Comparison of ENCODE assay signal across 8 mouse cellular contexts in genomic region chr19:10402771-10403494, GRCm38 (mm10). TPM values are rescaled to one million over a fixed set of nuclear protein-coding genes. Genes with fewer than 3 reads are reported as not detected.
DNase-seq lines count a peak whose midpoint lies in the region; ATAC-seq and TF ChIP-seq lines count a peak whose summit lies in the region.

No protein-coding gene starts in this region.

- peak; percentile 39; the same call in 1 of the 2 replicates for TF ChIP-seq CTCF in gastrocnemius, adult 2 months (IDR thresholded peaks at IDR 0.05)

- H3K27ac ChIP-seq in gastrocnemius, adult 2 months: no peak overlapping the region

- intact Hi-C loops in gastrocnemius, adult 2 months (cut with DNase I): no loop called here

- DNase-seq in gastrocnemius, adult 2 months: peak; percentile 40
- no peak for DNase-seq in gastrocnemius, adult 8-10 months (ENCODE audit: low spot score in 2 of 2)
- DNase-seq in ES-CJ7 (ENCODE audit: low read depth, low spot score): peak; percentile 86
- peak; percentile 77 to 79 for DNase-seq in cerebellum, adult 18-20 months
- DNase-seq in heart, postnatal 4 days: peak; percentile 82
- peak; percentile 72 to 80 for DNase-seq in layer of hippocampus, adult 8-10 months (ENCODE audit: low spot score in 2 of 2)
- DNase-seq in thymus, postnatal 4 days: peak; percentile 74

- peak; percentile 99 for ATAC-seq in megakaryocyte progenitor cell, adult 5-6 weeks (replicated peaks; ENCODE audit: poor library complexity)

- no peak overlapping the region for H3K4me3 ChIP-seq in gastrocnemius, adult 2 months

RNA-seq across cellular contexts. Expression of gene Syt7, which starts 14.0 kb away (rescaled TPM):
- total RNA-seq in gastrocnemius, adult 2 months (2021): 1 to 10 TPM; 3.1 to 4.0 TPM
- total RNA-seq in gastrocnemius, adult 8-10 months (2022): 1 to 10 TPM; 1.7 to 3.9 (median 2.8) TPM
- total RNA-seq in heart, postnatal 4 days (2021): 10 to 100 TPM; 40.8 to 44.7 TPM
- total RNA-seq in layer of hippocampus, adult 8-10 months (2022): 100 to 1,000 TPM; 241 to 317 (median 281) TPM
- total RNA-seq in megakaryocyte progenitor cell, adult 5-6 weeks (2015): not detected in 2 replicates
- total RNA-seq in megakaryocyte progenitor cell, adult 5-6 weeks (2017): not detected in 2 replicates

RNA-seq across cellular contexts. Expression of gene Lrrc10b, which starts 54.3 kb away (rescaled TPM):
- under 1 TPM; 0.33 TPM for total RNA-seq in gastrocnemius, adult 2 months (2021)
- under 1 TPM in 2 of 4 experiments, not detected in 2; 0.19 to 0.48 TPM for total RNA-seq in gastrocnemius, adult 8-10 months (2022)
- total RNA-seq in heart, postnatal 4 days (2021): 1 to 10 TPM; 3.3 to 4.7 TPM
- total RNA-seq in layer of hippocampus, adult 8-10 months (2022): 10 to 100 TPM; 47.8 to 70.9 (median 54.8) TPM
- total RNA-seq in megakaryocyte progenitor cell, adult 5-6 weeks (2015): not detected in 2 replicates
- total RNA-seq in megakaryocyte progenitor cell, adult 5-6 weeks (2017): not detected in 2 replicates

Comparison
In these comparisons a context has a peak if more than half of its experiments do, and no peak if none do; other contexts are left out.
1. DNase-seq: peak in gastrocnemius, adult 2 months (single experiment), ES-CJ7 (single experiment), cerebellum, adult 18-20 months (2 of 2), heart, postnatal 4 days (single experiment), layer of hippocampus, adult 8-10 months (2 of 2) and thymus, postnatal 4 days (single experiment); none in gastrocnemius, adult 8-10 months (0 of 2).
2. RNA of gene Syt7, which starts 14.0 kb away (total RNA-seq): 241 to 317 TPM in layer of hippocampus, adult 8-10 months and 40.8 to 44.7 TPM in heart, postnatal 4 days; 3.1 to 4.0 TPM in gastrocnemius, adult 2 months, 1.7 to 3.9 TPM in gastrocnemius, adult 8-10 months and not detected in megakaryocyte progenitor cell, adult 5-6 weeks; every median in the first group is over 4 times any median in the second.
3. RNA of gene Lrrc10b, which starts 54.3 kb away (total RNA-seq): 47.8 to 70.9 TPM in layer of hippocampus, adult 8-10 months; 3.3 to 4.7 TPM in heart, postnatal 4 days, 0.33 TPM in gastrocnemius, adult 2 months, 0.19 to 0.48 TPM in gastrocnemius, adult 8-10 months and not detected in megakaryocyte progenitor cell, adult 5-6 weeks; every median in the first group is over 4 times any median in the second.